Mouse (Mus musculus) heart, postnatal 0 days (tissue): ENCODE results near the gene Gzmg.

Experiments
- CTCF ChIP-seq: IDR thresholded peaks from 2 replicates; pipeline ENCODE4 v1.5.1; 2016; ENCODE audit warnings: antibody characterized with exemption, control low read depth, low read depth
- EP300 ChIP-seq: IDR thresholded peaks from 2 replicates; pipeline ENCODE4 v1.6.1; 2016; ENCODE audit warnings: antibody characterized with exemption, low read depth

DNA sequence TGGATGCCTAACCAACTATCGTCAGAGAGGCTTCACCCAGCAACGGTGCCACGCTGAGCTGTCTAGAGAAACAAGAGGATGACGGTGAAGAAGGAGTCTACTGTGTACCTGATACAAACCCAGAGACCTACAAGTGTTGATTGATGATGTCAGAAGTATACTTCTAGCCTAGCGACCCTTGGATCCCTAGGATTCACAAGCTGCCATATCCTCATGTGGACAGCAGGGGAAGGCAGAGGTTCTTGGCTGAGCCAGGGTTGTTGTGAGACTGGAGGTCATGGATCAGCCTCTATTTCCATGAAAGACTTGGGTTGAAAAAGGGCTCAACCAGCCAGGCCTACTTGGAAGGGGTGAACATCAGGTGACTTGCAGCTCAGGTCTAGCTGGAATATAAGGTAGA lies 13.4 kb upstream of the Gzmg start:
- TF ChIP-seq CTCF: no peak
- TF ChIP-seq EP300: no peak
